Mouse (Mus musculus): ENCODE measurements around the gene Lonrf2.

- TF ChIP-seq CTCF (IDR thresholded peaks at IDR 0.05; ENCODE audit: borderline replicate concordance, extremely low read depth, insufficient read depth, insufficient read length) (no peak), POLR2A (IDR thresholded peaks at IDR 0.05; ENCODE audit: borderline replicate concordance, extremely low read depth, insufficient read depth, insufficient read length, poor library complexity, severe bottlenecking) (no peak)
Measured at GRCm38 (mm10) chr1:38883766-38884165, 47.3 kb upstream of the Lonrf2 start.

Data from brain, embryonic 14.5 days (tissue).